Mouse (Mus musculus) C2C12 (cell line): ENCODE results near the gene Fam228a. TPM values are rescaled to one million over a fixed set of nuclear protein-coding genes. Genes with fewer than 3 reads are reported as not detected.
"Not testable (repeated sequence)": the region's sequence is repeated elsewhere in the genome, so short reads cannot be mapped to it uniquely, and the experiment has no call there.

Experiments
- H3K27me3 ChIP-seq: one replicate; pipeline ENCODE4 v1.6.1; 2011; ENCODE audit not compliant: control insufficient read depth, insufficient read depth, insufficient read length
- H3K36me3 ChIP-seq: one replicate; pipeline ENCODE4 v1.6.1; 2011; ENCODE audit not compliant: control insufficient read depth, insufficient read depth
- H3K4me3 ChIP-seq: one replicate; pipeline ENCODE4 v1.5.1; 2011; ENCODE audit warnings: mild to moderate bottlenecking, control low read depth; ENCODE audit not compliant: poor library complexity, insufficient read depth, severe bottlenecking
- H3K79me2 ChIP-seq: one replicate; pipeline ENCODE4 v1.6.1; 2011; ENCODE audit not compliant: control insufficient read depth, insufficient read depth
- H3K79me3 ChIP-seq: one replicate; pipeline ENCODE4 v1.6.1; 2011; ENCODE audit warnings: low read depth, control low read depth
- H3ac ChIP-seq: one replicate; pipeline ENCODE3; 2011; ENCODE audit warnings: low read depth; ENCODE audit not compliant: control insufficient read depth, insufficient read length
- CEBPB ChIP-seq: IDR thresholded peaks from one replicate; pipeline ENCODE4 v1.6.1; 2011; ENCODE audit warnings: low read depth, mild to moderate bottlenecking, control low read depth, moderate library complexity
- CTCF ChIP-seq: IDR thresholded peaks from one replicate; pipeline ENCODE4 v1.5.1; 2011; ENCODE audit not compliant: control insufficient read depth, insufficient read depth, insufficient read length
- FOSL1 ChIP-seq: IDR thresholded peaks from one replicate; pipeline ENCODE4 v1.8.0; 2011; ENCODE audit warnings: mild to moderate bottlenecking, low read length; ENCODE audit not compliant: poor library complexity, insufficient read depth, severe bottlenecking
- MAX ChIP-seq: IDR thresholded peaks from one replicate; pipeline ENCODE4 v1.6.1; 2011; ENCODE audit warnings: mild to moderate bottlenecking, control low read depth
- MYOD1 ChIP-seq: IDR thresholded peaks from one replicate; pipeline ENCODE4 v1.6.1; 2011; ENCODE audit warnings: low read depth; ENCODE audit not compliant: control insufficient read depth, insufficient read length
- MYOG ChIP-seq: IDR thresholded peaks from one replicate; pipeline ENCODE4 v1.6.1; 2011; ENCODE audit not compliant: control insufficient read depth, insufficient read length; ENCODE audit errors: extremely low read depth
- USF1 ChIP-seq: IDR thresholded peaks from one replicate; pipeline ENCODE4 v1.6.1; 2011; ENCODE audit warnings: low read depth, mild to moderate bottlenecking, control low read depth, moderate library complexity
- long read RNA-seq, 2 experiments: library from polyadenylated mRNA; unstranded; transcript quantifications; one replicate each; pipeline ENCODE4 v2.0.0; 2019 to 2020
- polyA plus RNA-seq: library from polyadenylated mRNA; unstranded; fragments of >200 nt; fragmentation: generic; extraction: Trizol; gene quantifications from one replicate; pipeline ENCODE4 v1.2.1, GENCODE M21; 2012; ENCODE audit warnings: missing spikeins

The Fam228a gene
- polyA plus RNA-seq = 0.05 TPM
- long read RNA-seq, experiment 1 = 0 reads
- long read RNA-seq, experiment 2 = 0 reads

- H3ac ChIP-seq = no peak within 1 kb of the TSS
- H3K27me3 ChIP-seq = peaks cover 3% of the 10 kb centered on the region
Measured at GRCm38 (mm10) chr12:4738031-4738576, at the start of gene Fam228a. Fam228a (minus strand) TSS chr12:4738430.

DNA sequence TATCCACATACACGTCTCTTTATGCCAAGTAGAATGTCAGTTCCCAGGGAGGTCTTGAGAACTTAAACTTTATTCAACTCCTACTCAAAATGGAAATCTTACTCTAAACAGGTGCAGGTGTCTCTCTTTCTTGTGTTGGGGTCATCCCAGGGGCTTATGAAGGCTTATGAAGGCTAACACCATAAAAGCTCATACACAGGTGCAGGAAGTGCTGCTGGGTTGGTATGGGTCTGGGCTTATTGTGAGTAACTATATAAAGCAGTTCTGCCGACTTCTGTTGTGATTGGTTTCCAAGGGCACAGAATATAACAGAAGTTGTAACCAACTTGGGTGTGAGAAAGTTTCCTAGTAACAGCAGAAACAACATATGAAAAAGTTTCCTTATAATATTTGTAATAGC, 46.2 kb upstream of the Fam228a start:
- Histone ChIP-seq H3K36me3 (no peaks in the 10 kb centered on the region), H3K27me3 (no peaks in the 10 kb centered on the region), H3ac (no peak overlapping the region), H3K4me3 (no peak overlapping the region), H3K79me3 (no peaks in the 10 kb centered on the region), H3K79me2 (no peaks in the 10 kb centered on the region)
- TF ChIP-seq MYOG = no peak
- no peak for TF ChIP-seq FOSL1
- no peak for TF ChIP-seq MYOD1
- TF ChIP-seq CTCF = no peak
- no peak for TF ChIP-seq MAX
- TF ChIP-seq CEBPB = no peak
- TF ChIP-seq USF1 = no peak

More at GRCm38 (mm10) chr12:4738031-4738576, at the start of gene Fam228a:
- no peak within 1 kb of the TSS for H3K4me3 ChIP-seq
- H3K79me2 ChIP-seq = no peaks in the 10 kb centered on the region
- TF ChIP-seq CTCF (no peak), MAX (no peak)
- no peaks in the 10 kb centered on the region for H3K36me3 ChIP-seq
- no peaks in the 10 kb centered on the region for H3K79me3 ChIP-seq

DNA sequence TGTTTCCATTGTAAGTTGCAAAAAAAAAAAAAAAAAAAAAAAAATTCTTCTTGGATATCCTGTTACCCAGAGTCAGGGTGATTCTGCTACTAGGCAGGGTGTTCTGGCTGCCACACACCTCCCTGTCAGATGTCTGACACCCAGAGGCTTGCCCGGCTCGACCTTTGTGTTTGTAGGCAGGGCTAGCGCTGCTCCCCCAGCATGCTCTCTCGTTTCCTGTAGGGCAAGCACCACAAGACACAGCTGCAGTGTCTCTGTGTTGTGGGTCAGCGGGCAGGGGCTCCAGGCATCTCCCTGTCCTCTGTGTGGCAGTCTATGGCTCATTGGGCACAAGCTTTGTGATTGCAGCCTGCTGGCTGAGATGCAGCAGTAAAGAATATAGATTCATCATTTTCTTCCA, 45.4 kb upstream of the Fam228a start:
- H3K4me3 ChIP-seq = no peak overlapping the region

DNA sequence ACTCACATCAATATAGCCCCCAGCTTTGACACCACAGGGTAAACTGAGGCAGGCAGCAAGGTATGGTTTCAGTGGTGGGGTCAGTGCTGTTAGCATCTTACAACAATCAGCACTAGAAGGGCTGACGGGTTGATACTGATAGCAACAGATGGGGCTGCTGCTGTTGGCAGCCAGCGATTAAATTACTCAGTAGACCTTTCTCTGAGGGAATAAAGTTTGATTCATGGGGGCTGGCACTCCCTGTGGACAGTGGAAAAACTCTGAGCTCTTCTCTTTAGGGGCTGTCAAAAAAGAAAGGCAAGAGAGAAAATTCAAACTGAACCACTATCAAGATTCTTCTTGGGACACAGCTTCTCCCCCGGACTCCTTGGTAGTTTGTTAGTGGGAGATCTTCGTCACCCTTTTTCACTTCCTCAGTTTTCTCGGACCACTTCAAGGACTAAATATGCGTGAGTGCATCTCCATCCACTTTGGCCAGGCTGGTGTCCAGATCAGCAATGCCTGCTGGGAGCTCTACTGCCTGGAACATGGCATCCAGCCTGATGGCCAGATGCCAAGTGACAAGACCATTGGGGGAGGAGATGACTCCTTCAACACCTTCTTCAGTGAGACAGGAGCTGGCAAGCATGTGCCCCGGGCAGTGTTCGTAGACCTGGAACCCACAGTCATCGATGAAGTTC, 43.6 kb upstream of the Fam228a start:
- H3K79me3 ChIP-seq, H3K4me3 ChIP-seq, H3K79me2 ChIP-seq, H3ac ChIP-seq, H3K36me3 ChIP-seq, H3K27me3 ChIP-seq: not testable (repeated sequence)

More for the DNA sequence above, 45.4 kb upstream of the Fam228a start:
- H3K79me2 ChIP-seq = no peaks in the 10 kb centered on the region
- no peaks in the 10 kb centered on the region for H3K36me3 ChIP-seq
- H3K27me3 ChIP-seq = no peaks in the 10 kb centered on the region
- TF ChIP-seq MAX (no peak), FOSL1 (no peak), MYOG (no peak), CTCF (no peak), MYOD1 (no peak), CEBPB (no peak), USF1 (no peak)
- no peak overlapping the region for H3ac ChIP-seq
- H3K79me3 ChIP-seq = no peaks in the 10 kb centered on the region

GRCm38 (mm10) chr12:4781270-4781669, 43.0 kb upstream of the Fam228a start:
- H3K36me3 ChIP-seq = no peaks in the 10 kb centered on the region
- no peaks in the 10 kb centered on the region for H3K79me3 ChIP-seq
- H3K27me3 ChIP-seq = no peaks in the 10 kb centered on the region
- no peak overlapping the region for H3ac ChIP-seq
- H3K4me3 ChIP-seq = no peak overlapping the region
- TF ChIP-seq CTCF (no peak), MYOG (no peak)
- H3K79me2 ChIP-seq = no peaks in the 10 kb centered on the region

- Histone ChIP-seq H3ac (no peak overlapping the region), H3K4me3 (no peak overlapping the region), H3K27me3 (no peaks in the 10 kb centered on the region), H3K36me3 (no peaks in the 10 kb centered on the region), H3K79me2 (no peaks in the 10 kb centered on the region), H3K79me3 (no peaks in the 10 kb centered on the region)
- no peak for TF ChIP-seq FOSL1
- no peak for TF ChIP-seq CEBPB
- TF ChIP-seq USF1 = no peak
- no peak for TF ChIP-seq MAX
- no peak for TF ChIP-seq CTCF
- TF ChIP-seq MYOG = no peak
- TF ChIP-seq MYOD1 = no peak
Measured at GRCm38 (mm10) chr12:4780245-4780644, 42.0 kb upstream of the Fam228a start.
